8 mouse cellular contexts compared by ENCODE assay signal in genomic region chr1:23382037-23382436, GRCm38 (mm10). TPM values are rescaled to one million over a fixed set of nuclear protein-coding genes. Genes with fewer than 3 reads are reported as not detected.
DNase-seq lines count a peak whose midpoint lies in the region; ATAC-seq and TF ChIP-seq lines count a peak whose summit lies in the region.

No protein-coding gene starts in this region.

- H3K9me3 ChIP-seq in embryonic facial prominence, embryonic 11.5 days (replicated peaks; ENCODE audit: control insufficient read depth, low read length), result no peaks in the 10 kb centered on the region
- no peaks in the 10 kb centered on the region for H3K9me3 ChIP-seq in intestine, embryonic 15.5 days
- H3K9me3 ChIP-seq in neural tube, embryonic 13.5 days, result no peaks in the 10 kb centered on the region

- WGBS in embryonic facial prominence, embryonic 11.5 days, result 19% methylated on average over 9 of the region's 9 CpGs
- 18% methylated on average over 9 of the region's 9 CpGs for WGBS in intestine, embryonic 15.5 days
- 18% methylated on average over 9 of the region's 9 CpGs for WGBS in neural tube, embryonic 13.5 days

- no peaks in the 10 kb centered on the region for H3K27me3 ChIP-seq in embryonic facial prominence, embryonic 11.5 days (ENCODE audit: control insufficient read depth, insufficient read depth, low read length)
- H3K27me3 ChIP-seq in intestine, embryonic 15.5 days (replicated peaks), result no peaks in the 10 kb centered on the region
- H3K27me3 ChIP-seq in neural tube, embryonic 13.5 days, result no peaks in the 10 kb centered on the region

- peak overlapping the region; percentile 85 for H3K4me3 ChIP-seq in layer of hippocampus, adult 2 months
- H3K4me3 ChIP-seq in embryonic facial prominence, embryonic 11.5 days (ENCODE audit: low read depth, low read length), result peak overlapping the region; percentile 82
- peak overlapping the region; percentile 75 for H3K4me3 ChIP-seq in intestine, embryonic 15.5 days (replicated peaks)
- H3K4me3 ChIP-seq in neural tube, embryonic 13.5 days, result peak overlapping the region; percentile 84

- H3K4me1 ChIP-seq in embryonic facial prominence, embryonic 11.5 days (ENCODE audit: control insufficient read depth, insufficient read depth, low read length), result no peaks in the 10 kb centered on the region
- 0 out of 2 replicates have a peak, but pooled peaks cover 4% of the 10 kb centered on the region for H3K4me1 ChIP-seq in intestine, embryonic 15.5 days (replicated peaks)
- peaks cover 44% of the 10 kb centered on the region for H3K4me1 ChIP-seq in neural tube, embryonic 13.5 days (replicated peaks)

- H3K4me2 ChIP-seq in embryonic facial prominence, embryonic 11.5 days (ENCODE audit: low read depth, low read length), result peak overlapping the region; percentile 95
- H3K4me2 ChIP-seq in intestine, embryonic 15.5 days (replicated peaks), result peak overlapping the region; percentile 97
- peak overlapping the region; percentile 85 for H3K4me2 ChIP-seq in neural tube, embryonic 13.5 days

- peak overlapping the region; percentile 86 for H3K9ac ChIP-seq in embryonic facial prominence, embryonic 11.5 days (replicated peaks; ENCODE audit: low read length)
- H3K9ac ChIP-seq in intestine, embryonic 15.5 days, result peak overlapping the region; percentile 74; the same call in 1 of the 2 replicates
- peak overlapping the region; percentile 98 for H3K9ac ChIP-seq in neural tube, embryonic 13.5 days

- no peak for DNase-seq in layer of hippocampus, adult 2 months (ENCODE audit: low spot score in 2 of 2)
- DNase-seq in layer of hippocampus, adult 18-20 months (ENCODE audit: low spot score in 2 of 2), result no peak
- peak; percentile 10 for DNase-seq in embryonic facial prominence, embryonic 11.5 days (ENCODE audit: low spot score)
- no peak for DNase-seq in left cerebral cortex, adult 18-20 months (ENCODE audit: low spot score in 2 of 2)
- no peak for DNase-seq in urinary bladder, postnatal 36 days (ENCODE audit: low spot score in 2 of 2)
- no peak for DNase-seq in ovary, postnatal 14 days (ENCODE audit: low spot score)

- H3K36me3 ChIP-seq in embryonic facial prominence, embryonic 11.5 days (replicated peaks; ENCODE audit: control insufficient read depth, insufficient read depth, low read depth, low read length), result no peaks in the 10 kb centered on the region
- no peaks in the 10 kb centered on the region for H3K36me3 ChIP-seq in intestine, embryonic 15.5 days
- no peaks in the 10 kb centered on the region for H3K36me3 ChIP-seq in neural tube, embryonic 13.5 days

- TF ChIP-seq CTCF in layer of hippocampus, adult 2 months (conservative IDR thresholded peaks at IDR 0.05), result no peak

- peak overlapping the region; percentile 97 for H3K27ac ChIP-seq in layer of hippocampus, adult 2 months
- no peak overlapping the region for H3K27ac ChIP-seq in embryonic facial prominence, embryonic 11.5 days (replicated peaks; ENCODE audit: low read depth, low read length)
- no peak overlapping the region for H3K27ac ChIP-seq in intestine, embryonic 15.5 days
- no peak overlapping the region for H3K27ac ChIP-seq in neural tube, embryonic 13.5 days (replicated peaks)

- no peak for ATAC-seq in embryonic facial prominence, embryonic 11.5 days (replicated peaks; ENCODE audit: insufficient number of reproducible peaks, low FRiP score, low TSS enrichment, low read depth)
- no peak for ATAC-seq in intestine, embryonic 15.5 days
- ATAC-seq in neural tube, embryonic 13.5 days (ENCODE audit: low read depth), result no peak

RNA-seq across cellular contexts. Expression of gene Ogfrl1, which starts 15.5 kb away (rescaled TPM):
- 100 to 1,000 TPM; 135 to 145 TPM for total RNA-seq in layer of hippocampus, adult 2 months (2021)
- 100 to 1,000 TPM; 126 to 133 TPM for total RNA-seq in layer of hippocampus, adult 18-20 months (2021)
- 17.1 and 19.1 TPM in 2 replicates for polyA plus RNA-seq in embryonic facial prominence, embryonic 11.5 days (2014; fragmentation: Nextera tagmentation; extraction: Ambion mirVana)
- polyA plus RNA-seq in intestine, embryonic 15.5 days (2015; fragmentation: Nextera tagmentation; extraction: Ambion mirVana), result 5.5 and 7.6 TPM in 2 replicates
- polyA plus RNA-seq in neural tube, embryonic 13.5 days (2015; fragmentation: Nextera tagmentation; extraction: Ambion mirVana), result 22.5 and 25.4 TPM in 2 replicates
- 10 to 100 TPM; 77.0 to 91.0 TPM for total RNA-seq in left cerebral cortex, adult 18-20 months (2021)
